Mouse (Mus musculus): Measurements from ENCODE around the gene Gpr18. TPM values are rescaled to one million over a fixed set of nuclear protein-coding genes. Genes with fewer than 3 reads are reported as not detected.

Gene Gpr18
- polyA plus RNA-seq, 1 experiment from 2014 or later = 0.55 TPM

- no peaks in the 10 kb centered on the region for H3K4me1 ChIP-seq
- no peak overlapping the region for H3K4me3 ChIP-seq
- 94% methylated on average over 3 of the region's 3 CpGs for whole genome bisulfite sequencing
- H3K27ac ChIP-seq = no peak overlapping the region
- no peaks in the 10 kb centered on the region for H3K27me3 ChIP-seq (ENCODE audit: poor library complexity, severe bottlenecking)
- no peaks in the 10 kb centered on the region for H3K9me3 ChIP-seq
- H3K36me3 ChIP-seq (replicated peaks) = peaks cover 16% of the 10 kb centered on the region
- no peak for DNase-seq (ENCODE audit: extremely low spot score, low spot score)
Measured at GRCm38 (mm10) chr14:121958041-121958750, 42.6 kb upstream of the Gpr18 start.

GRCm38 (mm10) chr14:121957176-121957871, 41.7 kb upstream of the Gpr18 start:
- peaks cover 16% of the 10 kb centered on the region for H3K36me3 ChIP-seq (replicated peaks)
- H3K9me3 ChIP-seq = no peaks in the 10 kb centered on the region
- no peaks in the 10 kb centered on the region for H3K27me3 ChIP-seq (ENCODE audit: poor library complexity, severe bottlenecking)
- WGBS = 95% methylated on average over 10 of the region's 10 CpGs
- DNase-seq (ENCODE audit: extremely low spot score, low spot score) = no peak
- no peaks in the 10 kb centered on the region for H3K4me1 ChIP-seq
- no peak overlapping the region for H3K4me3 ChIP-seq
- H3K27ac ChIP-seq = no peak overlapping the region

GRCm38 (mm10) chr14:121956291-121956690, 40.7 kb upstream of the Gpr18 start:
- no peaks in the 10 kb centered on the region for H3K9me3 ChIP-seq
- no peak for DNase-seq (ENCODE audit: extremely low spot score, low spot score)
- H3K36me3 ChIP-seq (replicated peaks) = peaks cover 16% of the 10 kb centered on the region
- no peaks in the 10 kb centered on the region for H3K4me1 ChIP-seq
- H3K4me3 ChIP-seq = no peak overlapping the region
- H3K27me3 ChIP-seq (ENCODE audit: poor library complexity, severe bottlenecking) = no peaks in the 10 kb centered on the region
- WGBS = 91% methylated on average over 5 of the region's 5 CpGs
- no peak overlapping the region for H3K27ac ChIP-seq

GRCm38 (mm10) chr14:121955176-121955795, 39.7 kb upstream of the Gpr18 start:
- Histone ChIP-seq H3K9me3 (no peaks in the 10 kb centered on the region), H3K4me1 (no peaks in the 10 kb centered on the region), H3K27ac (no peak overlapping the region), H3K36me3 (replicated peaks) (peaks cover 16% of the 10 kb centered on the region), H3K27me3 (ENCODE audit: poor library complexity, severe bottlenecking) (no peaks in the 10 kb centered on the region), H3K4me3 (no peak overlapping the region)
- no peak for DNase-seq (ENCODE audit: extremely low spot score, low spot score)
- 89% methylated on average over 5 of the region's 5 CpGs for WGBS

- DNase-seq (ENCODE audit: extremely low spot score, low spot score) = no peak
- Histone ChIP-seq H3K9me3 (no peaks in the 10 kb centered on the region), H3K4me1 (no peaks in the 10 kb centered on the region), H3K27ac (no peak overlapping the region), H3K36me3 (replicated peaks) (peaks cover 16% of the 10 kb centered on the region), H3K4me3 (no peak overlapping the region), H3K27me3 (ENCODE audit: poor library complexity, severe bottlenecking) (no peaks in the 10 kb centered on the region)
- 96% methylated on average over 12 of the region's 12 CpGs for WGBS
Measured at GRCm38 (mm10) chr14:121954608-121955007, 39.0 kb upstream of the Gpr18 start.

- H3K27me3 ChIP-seq (ENCODE audit: poor library complexity, severe bottlenecking) = no peaks in the 10 kb centered on the region
- no peaks in the 10 kb centered on the region for H3K4me1 ChIP-seq
- no peak overlapping the region for H3K4me3 ChIP-seq
- no peaks in the 10 kb centered on the region for H3K9me3 ChIP-seq
- no peak for DNase-seq (ENCODE audit: extremely low spot score, low spot score)
- H3K36me3 ChIP-seq (replicated peaks) = peaks cover 16% of the 10 kb centered on the region
- 93% methylated on average over 11 of the region's 11 CpGs for WGBS
- no peak overlapping the region for H3K27ac ChIP-seq
Measured at GRCm38 (mm10) chr14:121954129-121954528, 38.5 kb upstream of the Gpr18 start.

- no peak overlapping the region for H3K27ac ChIP-seq
- DNase-seq (ENCODE audit: extremely low spot score, low spot score) = no peak
- WGBS = 89% methylated on average over 5 of the region's 5 CpGs
- peaks cover 16% of the 10 kb centered on the region for H3K36me3 ChIP-seq (replicated peaks)
- H3K9me3 ChIP-seq = no peaks in the 10 kb centered on the region
- no peaks in the 10 kb centered on the region for H3K27me3 ChIP-seq (ENCODE audit: poor library complexity, severe bottlenecking)
- no peak overlapping the region for H3K4me3 ChIP-seq
- no peaks in the 10 kb centered on the region for H3K4me1 ChIP-seq
Measured at GRCm38 (mm10) chr14:121952046-121952400, 36.4 kb upstream of the Gpr18 start.

- no peak for DNase-seq (ENCODE audit: extremely low spot score, low spot score)
- no peak overlapping the region for H3K27ac ChIP-seq
- 85% methylated on average over 2 of the region's 2 CpGs for WGBS
- H3K4me3 ChIP-seq = no peak overlapping the region
- H3K36me3 ChIP-seq (replicated peaks) = peaks cover 16% of the 10 kb centered on the region
- no peaks in the 10 kb centered on the region for H3K9me3 ChIP-seq
- no peaks in the 10 kb centered on the region for H3K4me1 ChIP-seq
- no peaks in the 10 kb centered on the region for H3K27me3 ChIP-seq (ENCODE audit: poor library complexity, severe bottlenecking)
Measured at GRCm38 (mm10) chr14:121951399-121952045, 35.9 kb upstream of the Gpr18 start.

- no peaks in the 10 kb centered on the region for H3K4me1 ChIP-seq
- H3K9me3 ChIP-seq = no peaks in the 10 kb centered on the region; the same call in 1 of the 2 replicates
- no peak overlapping the region for H3K27ac ChIP-seq
- H3K4me3 ChIP-seq = no peak overlapping the region
- DNase-seq (ENCODE audit: extremely low spot score, low spot score) = peak; percentile 7
- H3K36me3 ChIP-seq (replicated peaks) = peaks cover 12% of the 10 kb centered on the region
- WGBS = 94% methylated on average over 5 of the region's 5 CpGs
- no peaks in the 10 kb centered on the region for H3K27me3 ChIP-seq (ENCODE audit: poor library complexity, severe bottlenecking)
Measured at GRCm38 (mm10) chr14:121949897-121950296, 34.3 kb upstream of the Gpr18 start.

- H3K9me3 ChIP-seq = peaks cover 3% of the 10 kb centered on the region; the same call in 1 of the 2 replicates
- whole genome bisulfite sequencing = 82% methylated on average over 3 of the region's 3 CpGs
- H3K27me3 ChIP-seq (ENCODE audit: poor library complexity, severe bottlenecking) = no peaks in the 10 kb centered on the region
- no peaks in the 10 kb centered on the region for H3K4me1 ChIP-seq
- no peak overlapping the region for H3K27ac ChIP-seq
- H3K36me3 ChIP-seq (replicated peaks) = peaks cover 7% of the 10 kb centered on the region
- H3K4me3 ChIP-seq = no peak overlapping the region
- no peak for DNase-seq (ENCODE audit: extremely low spot score, low spot score)
Measured at GRCm38 (mm10) chr14:121949436-121949835, 33.9 kb upstream of the Gpr18 start.

GRCm38 (mm10) chr14:121947966-121948365, 32.4 kb upstream of the Gpr18 start:
- H3K27me3 ChIP-seq (ENCODE audit: poor library complexity, severe bottlenecking) = no peaks in the 10 kb centered on the region
- no peak overlapping the region for H3K4me3 ChIP-seq
- H3K36me3 ChIP-seq (replicated peaks) = 0 out of 2 replicates have a peak, but pooled peaks cover under 1% of the 10 kb centered on the region
- DNase-seq (ENCODE audit: extremely low spot score, low spot score) = no peak
- 90% methylated on average over 3 of the region's 3 CpGs for WGBS
- H3K27ac ChIP-seq = no peak overlapping the region
- H3K4me1 ChIP-seq = no peaks in the 10 kb centered on the region
- peaks cover 15% of the 10 kb centered on the region for H3K9me3 ChIP-seq

- Histone ChIP-seq H3K27ac (no peak overlapping the region), H3K9me3 (peaks cover 18% of the 10 kb centered on the region), H3K4me1 (no peaks in the 10 kb centered on the region), H3K4me3 (no peak overlapping the region), H3K36me3 (replicated peaks) (0 out of 2 replicates have a peak, but pooled peaks cover 2% of the 10 kb centered on the region), H3K27me3 (ENCODE audit: poor library complexity, severe bottlenecking) (no peaks in the 10 kb centered on the region)
- no peak for DNase-seq (ENCODE audit: extremely low spot score, low spot score)
- WGBS = 87% methylated on average over 8 of the region's 8 CpGs
Measured at GRCm38 (mm10) chr14:121947201-121947760, 31.7 kb upstream of the Gpr18 start.
